In the genomic region with DNA sequence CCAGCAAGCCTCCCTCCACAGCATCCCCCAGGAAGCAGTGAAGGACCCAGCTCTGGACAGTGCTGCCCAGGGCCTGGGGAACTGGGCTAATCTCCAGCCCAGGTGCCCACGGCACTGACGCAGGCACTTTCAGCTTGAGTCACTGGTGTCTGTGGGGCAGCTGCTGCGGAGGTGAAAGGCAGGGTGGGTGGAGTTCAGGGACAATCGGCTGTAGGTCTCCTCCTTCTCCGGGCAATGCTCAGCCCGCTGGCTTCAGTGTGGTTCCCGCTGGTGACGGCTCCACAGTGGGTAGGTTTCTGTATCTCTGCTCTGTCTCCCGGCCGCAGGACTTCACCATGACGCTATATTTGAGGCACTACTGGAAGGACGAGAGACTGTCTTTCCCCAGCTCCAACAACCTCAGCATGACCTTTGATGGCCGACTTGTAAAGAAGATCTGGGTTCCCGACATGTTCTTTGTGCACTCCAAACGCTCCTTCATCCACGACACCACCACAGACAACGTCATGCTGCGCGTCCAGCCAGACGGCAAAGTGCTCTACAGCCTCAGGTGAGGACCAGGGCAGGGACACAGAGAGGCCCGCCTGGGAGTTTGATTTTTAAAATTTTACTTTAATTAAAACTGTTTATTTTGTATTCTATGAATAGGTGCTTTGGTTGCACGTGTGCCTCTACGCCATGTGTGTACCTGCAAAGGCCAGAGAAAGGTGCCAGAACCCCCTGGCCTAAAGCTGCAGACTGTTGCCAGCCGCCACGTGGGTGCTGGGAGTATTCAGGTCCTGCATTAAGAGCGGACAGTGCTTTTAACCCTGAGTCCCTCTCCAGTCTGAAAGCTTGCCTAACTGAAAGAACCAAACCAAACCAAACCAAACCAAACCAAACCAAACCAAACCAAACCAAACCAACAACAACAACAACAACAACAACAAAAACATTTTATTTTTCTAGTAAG, we compare ENCODE assay signal across 1 mouse cellular context.
TF ChIP-seq lines count a peak whose summit lies in the region.

No protein-coding gene starts in this region.

TF ChIP-seq in CH12.LX, 34 proteins besides CTCF, POLR2A, EP300 and RAD21 (continued from another document):
- TF ChIP-seq ZKSCAN1 (IDR thresholded peaks at IDR 0.05; ENCODE audit: borderline replicate concordance, low read depth, low read length) (no peak), IRF4 (IDR thresholded peaks at IDR 0.05; ENCODE audit: low read depth, low read length) (peak; percentile 97), TBP (conservative IDR thresholded peaks at IDR 0.05; ENCODE audit: low read depth, low read length) (peak; percentile 68; the same call in 1 of the 2 replicates), ELF1 (IDR thresholded peaks at IDR 0.05; ENCODE audit: low read depth, low read length) (0 out of 2 replicates have a peak, but pooled peaks have one; percentile 13), MAZ (IDR thresholded peaks at IDR 0.05; ENCODE audit: low read depth, low read length) (peak; percentile 47; the same call in 1 of the 2 replicates), UBTF (IDR thresholded peaks at IDR 0.05; ENCODE audit: low read depth, low read length) (peak; percentile 87), SIN3A (IDR thresholded peaks at IDR 0.05; ENCODE audit: low read length) (peak; percentile 27; the same call in 1 of the 2 replicates), TCF12 (IDR thresholded peaks at IDR 0.05; ENCODE audit: low read depth, low read length) (peak; percentile 97), MEF2A (IDR thresholded peaks at IDR 0.05; ENCODE audit: borderline replicate concordance, low read depth, low read length) (peak; percentile 73), MAFK (IDR thresholded peaks at IDR 0.05; ENCODE audit: insufficient replicate concordance, low read length) (no peak), MYC (IDR thresholded peaks at IDR 0.05; ENCODE audit: low read depth, low read length) (peak; percentile 75), CHD2 (IDR thresholded peaks at IDR 0.05; ENCODE audit: low read length) (peak; percentile 31; the same call in 1 of the 2 replicates), E2F4 (IDR thresholded peaks at IDR 0.05; ENCODE audit: insufficient replicate concordance, low read depth, low read length) (no peak), NRF1 (IDR thresholded peaks at IDR 0.05; ENCODE audit: low read depth, low read length) (0 out of 2 replicates have a peak, but pooled peaks have one; percentile 30), HCFC1 (IDR thresholded peaks at IDR 0.05; ENCODE audit: low read depth, low read length) (no peak), RCOR1 (conservative IDR thresholded peaks at IDR 0.05; ENCODE audit: low read depth, low read length) (0 out of 2 replicates have a peak, but pooled peaks have one; percentile 65), POLR2AphosphoS2 (IDR thresholded peaks at IDR 0.05; ENCODE audit: low read depth, low read length) (no peak), ZNF384 (IDR thresholded peaks at IDR 0.05; ENCODE audit: low read depth, low read length) (no peak), ZMIZ1 (IDR thresholded peaks at IDR 0.05; ENCODE audit: low read depth, low read length) (peak; percentile 85; the same call in 1 of the 2 replicates), ZC3H11A (IDR thresholded peaks at IDR 0.05; ENCODE audit: low read depth, low read length) (no peak), ETS1 (conservative IDR thresholded peaks at IDR 0.05; ENCODE audit: low read depth, low read length) (peak; percentile 72), USF1 (IDR thresholded peaks at IDR 0.05; ENCODE audit: low read depth, low read length) (no peak), JUND (conservative IDR thresholded peaks at IDR 0.05; ENCODE audit: low read depth, low read length) (peak; percentile 71), CHD1 (IDR thresholded peaks at IDR 0.05; ENCODE audit: low read depth, low read length) (peak; percentile 59; the same call in 1 of the 2 replicates), NELFE (IDR thresholded peaks at IDR 0.05; ENCODE audit: low read depth, low read length) (peak; percentile 66; the same call in 1 of the 2 replicates), SMC3 (IDR thresholded peaks at IDR 0.05; ENCODE audit: low read depth, low read length) (no peak), KAT2A (IDR thresholded peaks at IDR 0.05; ENCODE audit: insufficient replicate concordance, low read length) (0 out of 2 replicates have a peak, but pooled peaks have one; percentile 9)
